11 mouse cellular contexts compared by ENCODE assay signal in genomic region chr19:57927566-57928523, GRCm38 (mm10).
DNase-seq lines count a peak whose midpoint lies in the region; ATAC-seq and TF ChIP-seq lines count a peak whose summit lies in the region.
"Had no signal": no experiment of that assay in that cellular context is flagged by ENCODE, and none has a peak within 500 bp of the region (broad histone marks: within the 10 kb centered on the region; RNA-seq: fewer than 3 reads in every experiment).

No protein-coding gene starts in this region.

- H3K27ac ChIP-seq in liver, embryonic 11.5 days (ENCODE audit: low read depth, low read length), result no peak overlapping the region
- peak overlapping the region; percentile 38; the same call in 1 of the 2 replicates for H3K27ac ChIP-seq in hindbrain, postnatal 0 days
- no peak overlapping the region for H3K27ac ChIP-seq in neural tube, embryonic 15.5 days (replicated peaks)
- H3K27ac ChIP-seq: gastrocnemius, adult 2 months; kidney, postnatal 0 days had no signal

- peak; percentile 77 for ATAC-seq in liver, embryonic 11.5 days (replicated peaks; ENCODE audit: low FRiP score)
- ATAC-seq in hindbrain, postnatal 0 days, result no peak
- ATAC-seq in neural tube, embryonic 15.5 days (ENCODE audit: low FRiP score), result no peak; the same call in 1 of the 2 replicates

- TF ChIP-seq CTCF in brain, embryonic 14.5 days (IDR thresholded peaks at IDR 0.05; ENCODE audit: borderline replicate concordance, extremely low read depth, insufficient read depth, insufficient read length), result no peak
- no peak for TF ChIP-seq CTCF in hindbrain, postnatal 0 days (IDR thresholded peaks at IDR 0.05; ENCODE audit: low read depth)

- no peak overlapping the region for H3K4me3 ChIP-seq in liver, embryonic 11.5 days (ENCODE audit: low read depth, low read length)
- no peak overlapping the region for H3K4me3 ChIP-seq in hindbrain, postnatal 0 days (ENCODE audit: low read length)
- no peak overlapping the region for H3K4me3 ChIP-seq in neural tube, embryonic 15.5 days (replicated peaks)
- H3K4me3 ChIP-seq: gastrocnemius, adult 2 months had no signal

- no peaks in the 10 kb centered on the region for H3K9me3 ChIP-seq in liver, embryonic 11.5 days (ENCODE audit: control insufficient read depth, low read length)
- H3K9me3 ChIP-seq in hindbrain, postnatal 0 days (ENCODE audit: low read length), result no peaks in the 10 kb centered on the region
- no peaks in the 10 kb centered on the region for H3K9me3 ChIP-seq in neural tube, embryonic 15.5 days (replicated peaks)

- TF ChIP-seq POLR2A in brain, embryonic 14.5 days (IDR thresholded peaks at IDR 0.05; ENCODE audit: borderline replicate concordance, extremely low read depth, insufficient read depth, insufficient read length, poor library complexity, severe bottlenecking), result no peak

- peaks cover 10% of the 10 kb centered on the region for H3K4me1 ChIP-seq in liver, embryonic 11.5 days (replicated peaks; ENCODE audit: control insufficient read depth, insufficient read depth, low read length)
- peaks cover 4% of the 10 kb centered on the region; the same call in 1 of the 2 replicates for H3K4me1 ChIP-seq in hindbrain, postnatal 0 days (ENCODE audit: insufficient read depth, low read length)
- H3K4me1 ChIP-seq in neural tube, embryonic 15.5 days, result peaks cover 7% of the 10 kb centered on the region

- no peaks in the 10 kb centered on the region for H3K27me3 ChIP-seq in liver, embryonic 11.5 days (replicated peaks; ENCODE audit: control insufficient read depth, insufficient read depth, low read length)
- H3K27me3 ChIP-seq in hindbrain, postnatal 0 days (ENCODE audit: insufficient read depth, low read length), result no peaks in the 10 kb centered on the region
- no peaks in the 10 kb centered on the region for H3K27me3 ChIP-seq in neural tube, embryonic 15.5 days (replicated peaks)
- H3K27me3 ChIP-seq: CH12.LX had no signal

- H3K4me2 ChIP-seq in liver, embryonic 11.5 days, result peak overlapping the region; percentile 40
- H3K4me2 ChIP-seq in hindbrain, postnatal 0 days (ENCODE audit: low read depth, low read length), result peak overlapping the region; percentile 40
- peak overlapping the region; percentile 31 for H3K4me2 ChIP-seq in neural tube, embryonic 15.5 days

- 51% methylated on average over 11 of the region's 11 CpGs for WGBS in liver, embryonic 11.5 days
- WGBS in hindbrain, postnatal 0 days, result 40% methylated on average over 11 of the region's 11 CpGs
- WGBS in neural tube, embryonic 15.5 days, result 47% methylated on average over 11 of the region's 11 CpGs

- DNase-seq in liver, embryonic 11.5 days (ENCODE audit: low spot score), result no peak
- no peak for DNase-seq in liver
- DNase-seq in brain, embryonic 14.5 days (ENCODE audit: low read depth), result peak; percentile 68
- DNase-seq in hindbrain, postnatal 0 days (ENCODE audit: low spot score), result peak; percentile 42
- DNase-seq in kidney, adult 8-10 months, result no peak
- DNase-seq in urinary bladder, postnatal 10 days (ENCODE audit: low spot score), result no peak
- DNase-seq: gastrocnemius, adult 2 months; lung, adult 18-20 months had no signal

- no peaks in the 10 kb centered on the region for H3K36me3 ChIP-seq in liver, embryonic 11.5 days (ENCODE audit: control insufficient read depth, insufficient read depth, low read length)
- no peaks in the 10 kb centered on the region for H3K36me3 ChIP-seq in hindbrain, postnatal 0 days (ENCODE audit: insufficient read depth, low read length)
- H3K36me3 ChIP-seq in neural tube, embryonic 15.5 days, result no peaks in the 10 kb centered on the region

- no peak overlapping the region for H3K9ac ChIP-seq in liver, embryonic 11.5 days (ENCODE audit: low read depth, low read length)
- H3K9ac ChIP-seq in hindbrain, postnatal 0 days (replicated peaks; ENCODE audit: low read length), result no peak overlapping the region
- no peak overlapping the region for H3K9ac ChIP-seq in neural tube, embryonic 15.5 days (replicated peaks)

Comparison
In these comparisons a context has a peak if more than half of its experiments do, and no peak if none do; other contexts are left out.
1. DNase-seq: peak in brain, embryonic 14.5 days (single experiment) and hindbrain, postnatal 0 days (single experiment); none in liver, embryonic 11.5 days (single experiment), liver (single experiment), kidney, adult 8-10 months (0 of 2) and urinary bladder, postnatal 10 days (single experiment).
2. Peak in every context shown above with its lines, with median percentiles within 50 percentile points of each other: H3K4me2 ChIP-seq.